Mouse (Mus musculus): ENCODE results near the gene Tmem30c. TPM values are rescaled to one million over a fixed set of nuclear protein-coding genes. Genes with fewer than 3 reads are reported as not detected.

Tmem30c gene
- 0.37 TPM in 1 of 2 replicates, not detected in the other for total RNA-seq (2017)

DNA sequence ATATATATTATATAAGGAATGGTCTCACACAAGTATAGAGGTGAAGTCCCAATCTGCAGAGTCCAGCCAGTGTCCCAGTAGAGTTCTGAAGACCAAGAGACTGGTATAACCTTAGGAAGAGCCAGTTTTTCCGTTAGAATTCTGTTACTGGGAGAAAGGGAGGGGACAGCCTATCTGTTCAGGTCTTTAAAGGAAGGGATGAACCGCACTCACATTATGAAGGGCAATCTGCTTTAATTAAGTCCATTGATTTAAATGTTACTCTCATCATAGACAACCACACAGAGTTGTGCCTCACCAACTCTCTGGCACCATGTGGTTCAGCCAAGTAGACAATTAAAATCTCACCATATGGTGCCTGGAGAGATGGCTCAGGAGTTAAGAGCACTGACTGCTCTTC is at the start of gene Tmem30c:
Gene Tmem30c, minus strand, starts transcription at position 101 of the 400 bp plus-strand sequence.
- no peak for ATAC-seq (ENCODE audit: extremely low read depth, insufficient number of reproducible peaks, low FRiP score, poor library complexity, severe bottlenecking)

DNA sequence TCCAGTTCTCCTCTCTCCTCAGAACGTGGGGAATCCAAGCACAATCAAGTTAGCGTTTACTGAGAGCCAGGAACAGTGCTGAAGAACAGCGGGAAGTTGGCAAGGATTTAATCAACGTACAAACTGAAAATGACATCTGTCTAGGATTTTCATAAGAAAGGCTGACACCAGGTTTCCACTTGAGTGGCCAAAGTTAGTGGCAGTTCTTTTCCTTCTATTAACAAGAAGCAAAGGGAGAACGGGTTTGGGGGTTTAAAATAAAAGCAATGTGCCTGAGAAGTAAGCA is 47.9 kb upstream of the Tmem30c start:
- ATAC-seq (ENCODE audit: extremely low read depth, insufficient number of reproducible peaks, low FRiP score, poor library complexity, severe bottlenecking): no peak

DNA sequence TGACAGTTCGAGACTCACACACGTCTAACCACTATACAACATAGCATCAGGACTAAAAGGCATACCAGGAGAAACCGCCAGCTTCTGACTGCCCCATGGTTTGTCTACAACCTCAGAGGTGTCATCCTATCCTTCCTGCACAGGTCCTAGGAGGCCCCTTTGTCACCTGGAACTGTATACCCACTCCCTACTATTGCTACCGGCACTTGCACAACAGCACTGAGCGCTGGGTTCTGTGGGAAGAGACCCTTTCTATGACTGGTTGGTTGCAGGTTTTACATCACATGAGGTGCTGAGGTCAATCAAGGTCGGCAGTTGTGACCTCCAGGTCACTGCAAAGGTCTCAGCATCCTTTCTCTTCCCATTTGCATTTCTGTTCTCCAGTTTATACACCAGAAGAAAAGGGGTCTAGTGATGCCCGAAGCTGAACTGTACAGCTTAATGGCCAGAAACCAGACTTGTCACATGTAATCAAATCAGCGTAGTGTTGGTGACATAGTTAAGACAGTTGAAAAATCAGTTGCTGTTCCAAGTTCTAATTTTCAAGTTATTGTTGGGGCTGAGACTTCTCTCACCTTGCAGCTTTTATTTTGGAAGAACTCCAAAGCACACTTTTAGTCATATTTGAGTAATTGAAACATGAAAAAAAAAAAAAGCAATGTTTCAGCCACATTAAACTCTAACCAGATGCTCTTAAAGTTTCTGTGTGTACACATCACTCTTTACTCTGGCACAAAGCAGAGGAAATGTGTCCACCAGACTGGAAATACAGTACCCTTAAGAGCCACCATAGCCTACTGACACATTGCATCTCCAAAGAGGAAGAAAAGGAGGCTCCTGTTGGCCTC is 47.3 kb upstream of the Tmem30c start:
- ATAC-seq (ENCODE audit: extremely low read depth, insufficient number of reproducible peaks, low FRiP score, poor library complexity, severe bottlenecking): no peak

DNA sequence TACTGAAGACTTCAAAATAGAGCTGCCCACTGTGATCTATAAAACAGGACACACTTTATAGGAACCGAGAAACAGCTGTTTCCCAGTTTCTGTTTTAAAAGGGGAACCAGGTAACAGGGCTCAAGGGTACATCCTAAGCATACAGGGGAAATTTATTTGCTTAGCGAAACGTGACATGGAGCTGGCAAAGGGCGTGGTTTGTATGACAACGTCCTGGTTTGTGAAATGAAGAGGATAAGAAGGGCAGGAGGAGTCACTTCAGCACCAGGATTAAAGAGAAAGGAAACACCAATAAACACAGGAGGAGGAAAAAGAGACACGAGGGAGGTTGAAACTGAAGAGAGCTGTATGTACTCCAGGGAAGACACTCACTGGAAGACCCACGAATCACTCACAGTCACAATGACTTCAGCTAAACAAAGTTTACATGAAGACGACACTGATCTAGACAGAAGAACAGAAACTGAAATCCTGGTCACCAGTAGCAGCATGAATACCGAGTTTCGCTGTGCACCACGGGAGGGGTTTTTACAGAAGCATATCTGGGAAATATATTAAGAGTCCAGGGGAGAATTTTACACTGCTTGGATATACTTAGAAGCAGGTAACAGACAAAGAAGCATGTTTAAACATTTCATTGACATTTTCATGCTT is 44.2 kb upstream of the Tmem30c start:
- peak; percentile 76 for ATAC-seq (ENCODE audit: extremely low read depth, insufficient number of reproducible peaks, low FRiP score, poor library complexity, severe bottlenecking)

DNA sequence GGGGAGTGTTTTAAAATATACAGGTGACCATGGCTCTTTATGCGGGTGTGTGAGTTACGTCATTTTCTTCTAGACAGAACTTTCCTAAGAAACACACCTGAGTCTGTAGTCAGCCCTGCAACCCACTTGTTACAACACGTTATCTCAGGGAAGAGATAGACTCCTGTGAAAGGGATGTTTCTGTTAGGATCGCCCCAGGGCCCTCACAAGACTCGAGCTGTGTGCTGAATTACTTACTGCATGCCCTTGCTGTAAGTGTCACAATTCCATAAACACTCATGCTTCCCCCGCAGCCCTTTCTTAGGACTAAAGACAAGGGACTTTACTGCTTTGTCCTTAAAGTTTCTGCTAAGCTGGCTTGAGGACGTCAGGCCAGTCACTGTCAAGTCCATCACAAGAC is 39.6 kb upstream of the Tmem30c start:
- no peak for ATAC-seq (ENCODE audit: extremely low read depth, insufficient number of reproducible peaks, low FRiP score, poor library complexity, severe bottlenecking)

DNA sequence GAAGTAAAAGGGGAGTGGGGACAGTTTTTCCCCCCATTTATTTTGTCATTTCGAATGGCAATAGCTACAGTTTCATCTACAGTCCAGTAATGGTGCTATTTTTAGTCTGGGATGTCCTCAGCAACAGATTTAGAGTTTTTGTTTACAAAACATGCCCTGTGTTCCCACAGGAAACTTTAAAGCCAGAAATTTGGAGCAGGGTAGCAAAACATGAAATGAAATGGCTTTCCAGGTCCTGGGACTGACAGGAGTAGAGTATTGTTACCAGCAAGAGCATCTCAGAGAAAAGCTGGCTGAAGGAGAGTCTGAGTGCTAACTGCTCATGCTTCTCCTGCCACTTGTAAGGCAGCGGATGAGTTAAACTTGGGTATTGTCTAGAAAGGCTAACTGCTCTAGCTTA is 37.4 kb upstream of the Tmem30c start:
- no peak for ATAC-seq (ENCODE audit: extremely low read depth, insufficient number of reproducible peaks, low FRiP score, poor library complexity, severe bottlenecking)

DNA sequence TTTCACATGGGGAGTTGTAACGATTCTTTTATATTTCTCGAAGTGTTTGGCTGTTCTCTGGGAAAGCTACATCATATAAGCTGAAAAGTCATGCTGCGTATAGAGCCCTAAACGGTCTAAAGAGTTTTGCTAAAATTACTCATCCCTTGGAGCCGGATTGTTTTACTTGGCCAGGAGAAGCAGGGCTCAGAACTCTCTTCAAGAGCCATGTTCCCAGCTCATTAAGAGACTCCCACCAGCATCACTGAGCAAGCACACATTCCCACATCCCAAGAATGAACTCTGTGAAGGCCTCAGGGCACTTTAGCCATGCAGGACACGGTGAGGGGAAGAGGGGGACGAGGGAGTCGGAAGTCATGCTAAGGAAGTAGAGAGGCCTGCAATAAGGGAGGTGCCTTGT is 36.4 kb upstream of the Tmem30c start:
- no peak for ATAC-seq (ENCODE audit: extremely low read depth, insufficient number of reproducible peaks, low FRiP score, poor library complexity, severe bottlenecking)

DNA sequence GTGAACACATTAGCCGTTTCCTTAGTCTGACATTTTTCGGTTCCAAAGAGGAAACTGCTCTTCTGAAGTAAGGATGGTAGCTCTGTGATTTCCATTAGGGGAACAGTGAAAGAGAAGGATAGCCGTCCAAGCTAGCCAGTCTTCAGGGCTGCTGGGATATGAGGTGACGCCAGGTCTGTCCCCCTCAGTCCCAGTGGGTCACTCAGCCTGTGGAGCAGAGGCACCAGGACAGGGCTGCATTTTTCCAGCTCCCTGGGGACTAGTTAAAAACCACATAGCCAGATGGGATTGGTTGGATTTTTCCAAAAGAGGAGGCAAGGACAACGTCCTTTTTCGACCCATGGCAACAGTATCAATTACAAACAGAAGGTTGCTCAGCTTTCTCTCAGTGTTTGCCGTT is 34.3 kb upstream of the Tmem30c start:
- no peak for ATAC-seq (ENCODE audit: extremely low read depth, insufficient number of reproducible peaks, low FRiP score, poor library complexity, severe bottlenecking)

DNA sequence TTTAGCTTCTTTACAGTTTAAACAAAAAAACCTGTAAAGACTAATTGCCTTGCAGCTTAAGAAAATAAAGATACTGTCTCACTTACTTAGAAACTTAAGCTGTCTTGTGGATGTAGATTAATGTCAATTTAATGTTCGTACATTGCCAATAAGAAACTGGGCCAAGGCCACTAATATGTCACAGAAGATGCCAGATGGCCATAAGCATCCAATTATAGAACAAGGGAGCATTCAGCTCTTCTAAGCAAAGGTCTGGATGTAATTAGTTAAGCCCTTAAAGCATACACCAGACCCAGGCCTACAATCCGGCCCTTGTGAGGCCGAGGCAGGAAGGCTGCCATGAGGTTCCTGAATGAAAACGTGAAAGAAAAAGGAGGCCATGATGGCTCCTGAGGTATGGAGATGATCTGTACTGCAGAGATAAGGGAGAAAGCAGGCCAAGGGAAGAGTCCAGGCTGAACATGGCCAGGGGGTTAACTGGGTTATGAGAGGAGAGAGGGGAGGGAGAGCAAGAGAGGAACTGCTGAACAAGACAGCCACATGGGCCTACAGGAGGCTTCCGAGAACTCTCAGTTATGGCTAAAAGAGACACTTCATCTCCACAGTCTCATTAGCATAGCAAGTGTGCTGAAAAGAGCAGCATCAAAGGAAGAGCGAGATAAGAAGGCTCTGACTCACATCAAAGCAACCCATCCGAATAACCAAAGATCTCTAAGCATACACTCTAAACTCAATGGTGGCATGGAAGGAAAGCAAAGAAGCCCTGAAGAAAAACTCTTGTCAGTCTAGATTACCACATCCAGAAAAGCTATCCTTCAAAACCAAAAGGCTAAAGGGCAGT is 26.8 kb upstream of the Tmem30c start:
- no peak for ATAC-seq (ENCODE audit: extremely low read depth, insufficient number of reproducible peaks, low FRiP score, poor library complexity, severe bottlenecking)

DNA sequence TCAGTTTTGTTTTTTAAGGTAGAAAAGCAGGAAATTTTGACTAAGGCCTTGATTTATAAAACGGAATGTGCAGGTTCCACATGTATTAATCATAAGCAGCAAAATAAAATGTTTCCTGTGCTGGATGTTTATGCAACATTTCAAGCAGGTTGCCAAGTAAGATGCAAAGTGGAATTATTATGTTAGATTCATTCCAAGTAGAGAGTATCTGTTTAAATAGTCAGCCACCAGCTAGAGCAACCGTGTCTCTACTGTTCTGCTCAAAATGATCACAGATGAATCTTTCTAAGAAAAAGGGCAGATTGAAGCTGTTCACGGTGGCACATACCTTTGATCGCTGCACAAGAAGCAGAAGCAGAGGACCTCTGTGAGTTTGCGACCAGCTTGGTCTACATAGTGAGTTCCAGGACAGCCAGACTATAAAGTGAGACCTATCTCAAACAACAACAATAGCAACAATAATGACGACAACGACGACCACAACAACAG is 26.0 kb upstream of the Tmem30c start:
- ATAC-seq (ENCODE audit: extremely low read depth, insufficient number of reproducible peaks, low FRiP score, poor library complexity, severe bottlenecking): no peak

DNA sequence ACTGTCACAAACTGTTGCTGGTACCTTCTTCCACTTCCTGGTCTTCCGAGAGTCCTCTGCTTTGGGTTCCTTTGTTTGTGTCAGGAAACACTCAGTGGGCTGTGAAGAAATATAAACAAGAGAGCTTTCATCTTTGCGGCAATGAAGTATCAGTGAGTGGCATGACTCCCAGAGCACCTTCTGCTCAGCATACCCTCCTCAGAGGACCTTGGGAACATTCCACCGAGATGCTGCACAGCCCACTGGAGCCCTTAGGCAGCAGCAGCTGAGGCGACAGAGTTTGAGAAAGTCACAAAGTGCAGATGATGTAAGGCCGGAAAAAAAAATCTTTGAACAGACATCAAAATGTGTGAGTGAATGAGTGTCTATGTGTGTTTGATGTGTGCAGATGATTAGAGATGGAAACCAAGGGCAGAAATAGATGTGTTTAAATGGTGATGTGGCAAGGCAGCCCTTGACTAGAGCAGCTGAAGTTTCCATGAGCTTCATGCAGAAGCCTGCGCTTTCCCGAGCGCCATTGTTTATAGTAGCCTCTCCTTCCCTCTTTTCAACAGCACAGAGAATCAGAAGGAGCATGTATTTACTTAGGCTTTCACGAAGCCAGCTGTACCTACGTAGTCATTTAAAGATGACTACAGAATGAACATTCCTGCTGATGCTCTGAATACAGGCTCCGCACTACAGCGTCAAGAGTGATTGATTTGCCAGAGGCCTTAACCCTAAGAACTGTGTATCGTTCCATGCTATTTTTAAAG is 25.4 kb upstream of the Tmem30c start:
- no peak for ATAC-seq (ENCODE audit: extremely low read depth, insufficient number of reproducible peaks, low FRiP score, poor library complexity, severe bottlenecking)

DNA sequence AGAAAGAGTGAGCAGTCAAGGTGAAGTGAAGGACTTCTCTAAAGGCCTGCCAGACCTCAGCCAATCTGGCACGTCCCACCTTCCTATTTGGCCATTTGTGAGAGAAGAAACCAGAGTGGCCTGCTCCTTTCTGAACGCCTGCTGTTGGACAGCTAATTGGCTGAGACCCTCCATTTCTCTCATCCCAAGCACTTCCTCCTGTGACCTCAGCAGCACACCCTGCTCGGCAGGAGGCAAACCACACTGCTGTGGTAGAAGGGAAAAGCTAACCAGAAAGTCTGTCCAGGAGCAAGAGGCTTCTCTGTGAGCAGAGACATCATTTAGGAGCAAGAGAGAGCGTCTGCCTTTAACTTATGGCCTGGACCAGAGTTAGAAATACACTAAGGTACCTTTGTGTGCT is 24.5 kb upstream of the Tmem30c start:
- ATAC-seq (ENCODE audit: extremely low read depth, insufficient number of reproducible peaks, low FRiP score, poor library complexity, severe bottlenecking): no peak

DNA sequence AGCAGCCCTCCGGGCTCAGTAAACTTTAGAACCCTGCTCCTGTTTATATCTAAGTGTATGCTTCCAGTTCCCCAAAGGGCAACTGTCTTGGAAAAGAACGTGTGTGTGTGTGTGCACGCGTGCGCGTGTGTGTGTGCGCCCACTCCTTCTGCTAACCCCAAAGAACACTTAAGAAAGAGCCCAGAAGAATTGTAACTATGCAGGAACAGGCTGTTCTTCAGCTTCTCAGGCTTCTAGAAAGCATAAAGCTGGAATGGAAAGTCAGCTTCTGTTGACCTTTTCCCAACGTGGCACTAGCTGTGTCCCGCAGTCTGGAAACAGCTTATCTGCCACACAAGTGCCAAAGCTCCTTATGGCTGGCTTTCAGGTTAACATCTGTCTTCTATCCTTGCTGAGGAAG is 22.4 kb upstream of the Tmem30c start:
- no peak for ATAC-seq (ENCODE audit: extremely low read depth, insufficient number of reproducible peaks, low FRiP score, poor library complexity, severe bottlenecking)

DNA sequence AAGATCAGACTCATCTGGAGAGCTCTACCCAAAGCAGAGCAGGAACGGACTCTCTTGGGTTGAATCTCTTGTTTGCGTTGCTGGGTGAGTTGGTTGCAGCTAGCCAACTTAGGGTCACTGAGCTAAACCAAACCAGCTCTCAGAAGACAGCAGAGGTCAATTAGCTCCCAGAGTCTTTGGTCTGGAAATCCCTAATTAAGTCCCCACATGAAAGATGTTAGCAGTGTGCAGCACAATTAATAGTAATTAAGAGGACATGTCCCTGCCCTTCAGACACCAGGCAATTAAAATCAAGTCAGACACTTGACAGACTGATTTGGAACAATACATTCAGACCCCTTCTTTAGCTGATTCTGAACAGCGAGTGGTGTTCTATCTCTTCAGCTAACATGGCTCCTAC is 21.6 kb upstream of the Tmem30c start:
- no peak for ATAC-seq (ENCODE audit: extremely low read depth, insufficient number of reproducible peaks, low FRiP score, poor library complexity, severe bottlenecking)

DNA sequence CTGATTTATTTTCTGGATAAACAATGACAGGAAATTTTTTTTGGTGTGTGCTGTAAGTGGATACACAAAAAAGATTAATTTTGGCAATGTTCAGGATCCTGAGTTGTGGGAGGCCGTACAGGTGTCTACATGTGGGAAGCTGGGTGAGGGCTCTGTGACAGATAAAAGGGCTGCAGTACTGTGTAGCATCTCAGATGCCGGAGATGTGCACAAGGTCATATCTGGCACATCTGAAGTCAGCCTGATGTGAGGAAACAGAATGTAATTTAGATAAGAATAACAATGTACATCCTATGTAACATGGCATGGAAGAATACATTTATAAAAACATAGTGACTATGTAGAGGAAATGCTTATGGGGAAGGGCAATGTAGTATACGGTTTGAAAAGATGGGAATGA is 20.8 kb upstream of the Tmem30c start:
- no peak for ATAC-seq (ENCODE audit: extremely low read depth, insufficient number of reproducible peaks, low FRiP score, poor library complexity, severe bottlenecking)

DNA sequence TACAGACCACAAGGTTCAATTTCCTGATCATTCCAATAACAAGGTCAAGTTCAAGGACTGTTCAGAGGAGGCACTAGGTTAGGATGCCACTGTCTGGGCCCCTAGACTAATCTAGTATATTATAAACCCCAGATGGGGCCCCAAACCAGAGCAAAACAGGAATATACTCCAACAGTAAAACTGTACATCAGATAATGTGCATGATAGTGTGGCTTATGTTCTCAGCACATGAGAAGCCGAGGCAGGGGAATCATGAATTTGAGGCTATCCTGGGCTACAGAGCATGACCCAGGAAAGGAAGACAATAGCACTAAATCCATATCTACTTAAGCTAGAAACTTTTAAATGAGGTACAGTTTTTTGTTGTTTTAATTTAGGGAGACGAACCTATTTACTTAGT is 19.5 kb upstream of the Tmem30c start:
- no peak for ATAC-seq (ENCODE audit: extremely low read depth, insufficient number of reproducible peaks, low FRiP score, poor library complexity, severe bottlenecking)

DNA sequence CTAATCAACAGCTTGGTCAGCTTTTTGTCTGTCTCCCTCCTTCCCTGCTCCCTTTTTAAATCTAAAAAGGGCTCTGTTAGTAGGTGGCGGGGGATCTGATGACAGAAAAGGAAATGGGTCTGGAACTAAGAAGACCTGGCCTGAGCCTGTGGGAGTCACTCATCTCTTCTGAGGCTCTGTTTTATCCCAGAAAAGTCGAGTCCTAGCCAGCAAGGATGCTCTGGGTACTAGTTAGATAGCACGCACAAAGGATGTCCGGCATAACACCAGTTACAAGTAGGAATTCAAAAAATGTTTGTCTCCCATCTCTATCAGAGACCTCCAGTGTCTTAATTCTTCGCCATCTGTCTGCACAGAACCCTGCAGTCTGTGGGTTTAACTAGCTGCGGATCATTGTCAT is 12.8 kb upstream of the Tmem30c start:
- ATAC-seq (ENCODE audit: extremely low read depth, insufficient number of reproducible peaks, low FRiP score, poor library complexity, severe bottlenecking): no peak

DNA sequence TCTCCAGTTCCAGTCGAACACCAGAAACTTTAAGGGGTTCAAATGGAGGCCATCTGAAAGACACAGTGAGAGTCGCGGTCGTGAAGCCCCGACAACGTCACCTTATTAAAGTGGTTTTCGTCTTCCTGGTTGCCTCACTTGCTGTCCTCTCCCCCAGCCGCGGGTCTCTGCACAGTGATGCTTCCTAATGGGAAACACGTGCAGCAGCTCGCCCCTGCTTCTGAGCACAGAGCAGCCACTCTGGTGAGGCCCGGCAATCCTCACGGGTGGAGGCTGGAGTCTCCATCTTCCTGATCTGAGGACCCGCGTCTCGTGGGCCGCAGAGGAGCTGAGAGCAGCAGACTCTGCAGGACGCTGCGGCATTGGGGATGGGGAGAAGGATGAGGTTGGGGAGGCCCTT is 11.1 kb upstream of the Tmem30c start:
- ATAC-seq (ENCODE audit: extremely low read depth, insufficient number of reproducible peaks, low FRiP score, poor library complexity, severe bottlenecking): no peak

Data from neutrophil, adult 5-6 weeks (primary cell).